Mouse (Mus musculus): ENCODE results near the gene Prss57. TPM values are rescaled to one million over a fixed set of nuclear protein-coding genes. Genes with fewer than 3 reads are reported as not detected.
A peak's percentile ranks its signal among the peaks of the same experiment; 100 is the strongest.

Prss57 gene
- polyA plus RNA-seq, 1 experiment from 2014 or later = 5.0 TPM

DNA sequence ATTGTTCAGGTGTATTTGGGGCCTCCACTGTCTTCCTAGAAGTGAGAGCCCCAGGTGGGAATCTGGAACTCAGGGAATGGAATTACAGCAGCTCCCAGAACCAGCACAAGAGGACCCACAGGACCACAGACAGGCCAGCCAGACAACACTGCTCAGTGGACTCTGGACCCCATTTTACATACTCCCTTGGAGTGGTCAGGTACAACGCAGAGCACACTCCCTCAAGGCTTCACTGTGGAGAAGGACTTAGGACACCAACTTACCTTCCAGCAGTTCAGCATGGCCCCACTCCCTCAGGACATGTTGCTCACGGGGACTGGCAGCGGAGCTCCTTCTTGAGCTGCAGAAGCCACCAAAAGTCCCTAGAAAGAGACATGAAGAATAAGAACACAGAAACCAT is 45.4 kb downstream of the Prss57 start:
- no peaks in the 10 kb centered on the region for H3K27me3 ChIP-seq (ENCODE audit: insufficient read depth, low read length)
- H3K4me3 ChIP-seq (ENCODE audit: low read depth, low read length) = peak overlapping the region; percentile 55; the same call in 1 of the 2 replicates
- 71% methylated on average over 3 of the region's 3 CpGs for WGBS (ENCODE audit: insufficient replicate concordance)
- no peak for ATAC-seq
- H3K4me1 ChIP-seq (ENCODE audit: insufficient read depth) = peaks cover 16% of the 10 kb centered on the region
- H3K9ac ChIP-seq (replicated peaks) = peak overlapping the region; percentile 54
- no peak for TF ChIP-seq EP300 (IDR thresholded peaks at IDR 0.05; ENCODE audit: low read depth)
- no peak for TF ChIP-seq CTCF (IDR thresholded peaks at IDR 0.05; ENCODE audit: low read depth)
- DNase-seq = no peak
- no peak overlapping the region for H3K27ac ChIP-seq (ENCODE audit: low read depth)
- no peaks in the 10 kb centered on the region for H3K9me3 ChIP-seq (ENCODE audit: low read length)
- peak overlapping the region; percentile 76 for H3K4me2 ChIP-seq (ENCODE audit: low read depth, low read length)
- H3K36me3 ChIP-seq (replicated peaks; ENCODE audit: insufficient read depth, low read length) = peaks cover 20% of the 10 kb centered on the region

DNA sequence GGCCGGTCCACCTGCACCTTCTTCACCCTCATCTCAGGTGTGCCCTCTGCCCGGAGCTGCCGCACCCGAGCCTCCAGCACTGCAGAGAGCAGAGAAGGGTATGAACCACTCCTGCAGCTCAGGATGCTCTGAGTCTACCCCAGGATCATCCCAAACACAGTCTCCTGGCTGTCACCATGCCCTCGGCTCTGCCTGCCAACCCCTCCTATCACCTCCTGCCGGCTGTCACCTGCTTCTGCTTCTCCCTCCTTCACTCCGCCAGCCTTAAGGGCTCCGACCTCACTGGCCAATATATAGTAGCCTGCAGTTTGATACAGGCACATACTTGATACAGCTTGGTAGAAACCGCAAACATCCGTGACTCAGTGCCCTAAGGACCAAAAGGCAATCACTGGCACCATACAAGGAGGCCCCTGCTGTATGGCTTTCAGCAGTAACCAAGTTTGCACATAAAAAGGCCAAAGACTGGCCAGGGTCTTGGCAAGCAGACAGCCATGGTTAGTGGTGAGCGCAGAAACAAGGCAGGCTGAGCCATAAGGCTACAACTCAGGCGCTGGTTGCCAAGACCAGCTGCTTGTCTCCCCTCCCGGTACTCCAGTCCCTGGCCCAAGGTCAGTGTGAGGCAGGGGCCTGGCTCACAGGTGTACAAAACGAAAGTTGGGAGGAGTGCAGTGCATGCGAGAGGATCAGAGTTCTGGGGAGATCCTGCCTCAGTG is 47.0 kb downstream of the Prss57 start:
- Histone ChIP-seq H3K4me1 (ENCODE audit: insufficient read depth) (peaks cover 16% of the 10 kb centered on the region), H3K36me3 (replicated peaks; ENCODE audit: insufficient read depth, low read length) (peaks cover 34% of the 10 kb centered on the region), H3K9ac (replicated peaks) (no peak overlapping the region), H3K27me3 (ENCODE audit: insufficient read depth, low read length) (no peaks in the 10 kb centered on the region), H3K4me3 (ENCODE audit: low read depth, low read length) (no peak overlapping the region), H3K27ac (ENCODE audit: low read depth) (no peak overlapping the region), H3K9me3 (ENCODE audit: low read length) (no peaks in the 10 kb centered on the region), H3K4me2 (ENCODE audit: low read depth, low read length) (no peak overlapping the region)
- DNase-seq = no peak
- ATAC-seq = no peak
- WGBS (ENCODE audit: insufficient replicate concordance) = 91% methylated on average over 15 of the region's 15 CpGs
- no peak for TF ChIP-seq EP300 (IDR thresholded peaks at IDR 0.05; ENCODE audit: low read depth)
- TF ChIP-seq CTCF (IDR thresholded peaks at IDR 0.05; ENCODE audit: low read depth) = no peak

DNA sequence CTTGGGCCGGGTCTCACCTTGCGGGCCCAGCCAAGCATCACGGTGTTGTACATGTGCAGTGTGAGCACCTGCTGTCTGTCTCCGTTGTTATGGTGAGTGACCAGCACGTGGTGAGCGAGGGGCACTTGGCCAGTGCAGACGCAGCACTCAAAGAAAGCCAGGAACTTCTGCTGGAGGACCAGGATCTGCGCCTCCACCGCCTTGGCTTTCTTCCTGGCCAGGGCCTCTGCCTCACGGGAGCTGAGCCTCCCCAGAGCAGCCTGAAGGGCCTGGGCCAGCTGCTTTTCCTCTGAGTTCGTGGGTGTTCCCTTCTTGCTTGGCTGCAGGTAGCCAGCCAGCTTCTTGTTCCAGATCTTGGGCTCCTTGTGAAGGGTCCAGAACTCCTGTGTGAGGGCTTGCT is 47.6 kb downstream of the Prss57 start:
- Histone ChIP-seq H3K4me2 (ENCODE audit: low read depth, low read length) (no peak overlapping the region), H3K9ac (replicated peaks) (no peak overlapping the region), H3K9me3 (ENCODE audit: low read length) (no peaks in the 10 kb centered on the region), H3K27me3 (ENCODE audit: insufficient read depth, low read length) (no peaks in the 10 kb centered on the region), H3K27ac (ENCODE audit: low read depth) (no peak overlapping the region), H3K4me1 (ENCODE audit: insufficient read depth) (peaks cover 16% of the 10 kb centered on the region), H3K36me3 (replicated peaks; ENCODE audit: insufficient read depth, low read length) (peaks cover 38% of the 10 kb centered on the region), H3K4me3 (ENCODE audit: low read depth, low read length) (no peak overlapping the region)
- no peak for TF ChIP-seq EP300 (IDR thresholded peaks at IDR 0.05; ENCODE audit: low read depth)
- TF ChIP-seq CTCF (IDR thresholded peaks at IDR 0.05; ENCODE audit: low read depth) = no peak
- ATAC-seq (no peak), DNase-seq (no peak)
- 86% methylated on average over 11 of the region's 11 CpGs for WGBS (ENCODE audit: insufficient replicate concordance)

DNA sequence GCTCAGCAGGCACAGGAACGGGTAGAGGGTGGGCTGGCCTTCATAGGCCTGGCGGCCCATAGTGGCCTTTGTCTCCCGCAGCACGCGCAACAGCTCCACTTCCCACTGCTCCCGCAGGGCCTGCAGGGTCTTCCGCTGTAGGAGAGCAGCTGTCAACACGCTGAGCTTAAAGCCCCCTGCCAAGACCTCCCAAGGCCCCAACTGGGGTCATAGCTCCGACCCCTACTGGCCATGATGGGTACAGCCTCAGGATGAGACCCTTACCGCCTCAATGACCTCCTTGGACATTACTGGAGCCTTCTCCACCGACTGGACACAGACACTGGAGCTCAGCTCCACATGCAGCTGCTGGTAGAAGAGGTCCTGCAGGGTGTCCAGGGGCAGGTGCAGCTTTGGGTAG is 49.9 kb downstream of the Prss57 start:
- Histone ChIP-seq H3K4me3 (ENCODE audit: low read depth, low read length) (no peak overlapping the region), H3K9me3 (ENCODE audit: low read length) (0 out of 2 replicates have a peak, but pooled peaks cover under 1% of the 10 kb centered on the region), H3K27ac (ENCODE audit: low read depth) (no peak overlapping the region), H3K27me3 (ENCODE audit: insufficient read depth, low read length) (no peaks in the 10 kb centered on the region), H3K36me3 (replicated peaks; ENCODE audit: insufficient read depth, low read length) (peaks cover 57% of the 10 kb centered on the region), H3K4me2 (ENCODE audit: low read depth, low read length) (no peak overlapping the region), H3K9ac (replicated peaks) (no peak overlapping the region), H3K4me1 (ENCODE audit: insufficient read depth) (peaks cover 8% of the 10 kb centered on the region)
- no peak for DNase-seq
- TF ChIP-seq EP300 (IDR thresholded peaks at IDR 0.05; ENCODE audit: low read depth) (no peak), CTCF (IDR thresholded peaks at IDR 0.05; ENCODE audit: low read depth) (peak; percentile 29)
- 81% methylated on average over 11 of the region's 11 CpGs for WGBS (ENCODE audit: insufficient replicate concordance)
- no peak for ATAC-seq

DNA sequence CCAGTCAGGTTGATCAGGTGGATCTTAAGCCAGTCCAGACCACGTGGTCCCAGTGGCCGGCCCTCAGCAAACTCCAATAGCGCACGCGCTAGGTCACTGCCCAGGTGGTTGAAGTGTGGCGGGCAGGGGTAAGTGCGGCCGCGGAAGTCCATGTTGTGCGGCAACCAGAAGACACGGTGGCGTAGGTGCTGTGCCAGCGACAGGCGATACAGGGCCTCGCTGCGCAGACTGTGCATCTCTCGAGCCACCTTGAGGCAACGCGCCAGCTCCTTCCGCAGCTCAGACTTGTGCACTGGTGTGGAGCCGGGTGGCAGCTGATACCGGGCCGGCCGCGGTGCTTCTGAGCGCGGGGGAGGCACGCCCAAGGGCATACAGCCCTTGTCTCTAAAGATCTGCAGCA is 51.5 kb downstream of the Prss57 start:
- H3K27ac ChIP-seq (ENCODE audit: low read depth) = no peak overlapping the region
- H3K4me3 ChIP-seq (ENCODE audit: low read depth, low read length) = no peak overlapping the region
- WGBS (ENCODE audit: insufficient replicate concordance) = 90% methylated on average over 28 of the region's 28 CpGs
- H3K27me3 ChIP-seq (ENCODE audit: insufficient read depth, low read length) = no peaks in the 10 kb centered on the region
- ATAC-seq (no peak), DNase-seq (no peak)
- H3K4me1 ChIP-seq (ENCODE audit: insufficient read depth) = no peaks in the 10 kb centered on the region
- H3K9ac ChIP-seq (replicated peaks) = no peak overlapping the region
- TF ChIP-seq CTCF (IDR thresholded peaks at IDR 0.05; ENCODE audit: low read depth) (no peak), EP300 (IDR thresholded peaks at IDR 0.05; ENCODE audit: low read depth) (no peak)
- H3K36me3 ChIP-seq (replicated peaks; ENCODE audit: insufficient read depth, low read length) = peaks cover 60% of the 10 kb centered on the region
- no peak overlapping the region for H3K4me2 ChIP-seq (ENCODE audit: low read depth, low read length)
- H3K9me3 ChIP-seq (ENCODE audit: low read length) = 0 out of 2 replicates have a peak, but pooled peaks cover 5% of the 10 kb centered on the region

DNA sequence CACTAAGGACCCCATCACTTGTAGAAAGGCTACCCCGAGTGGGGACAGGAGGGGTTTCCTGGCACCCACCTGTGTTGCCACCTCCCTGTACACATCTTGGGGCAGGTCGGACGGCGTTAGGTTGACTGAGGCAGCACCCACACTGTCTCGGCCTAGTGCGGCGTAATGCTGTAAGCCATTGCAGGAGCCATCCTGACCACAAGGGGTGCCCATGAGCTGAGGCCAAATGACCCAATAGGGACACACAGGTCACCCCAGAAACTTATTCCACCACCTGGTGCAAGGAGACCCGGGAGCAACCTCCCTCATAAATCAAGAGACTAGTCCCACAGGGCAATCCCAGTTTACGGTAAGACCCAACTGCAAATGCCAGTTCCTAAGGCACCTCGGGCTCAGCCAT is 52.5 kb downstream of the Prss57 start:
- H3K27ac ChIP-seq (ENCODE audit: low read depth) = no peak overlapping the region
- H3K9ac ChIP-seq (replicated peaks) = no peak overlapping the region
- no peak for TF ChIP-seq EP300 (IDR thresholded peaks at IDR 0.05; ENCODE audit: low read depth)
- TF ChIP-seq CTCF (IDR thresholded peaks at IDR 0.05; ENCODE audit: low read depth) = peak; percentile 77
- no peaks in the 10 kb centered on the region for H3K27me3 ChIP-seq (ENCODE audit: insufficient read depth, low read length)
- no peak overlapping the region for H3K4me2 ChIP-seq (ENCODE audit: low read depth, low read length)
- no peaks in the 10 kb centered on the region for H3K4me1 ChIP-seq (ENCODE audit: insufficient read depth)
- 0 out of 2 replicates have a peak, but pooled peaks cover 5% of the 10 kb centered on the region for H3K9me3 ChIP-seq (ENCODE audit: low read length)
- WGBS (ENCODE audit: insufficient replicate concordance) = 85% methylated on average over 10 of the region's 10 CpGs
- DNase-seq = peak; percentile 57
- no peak overlapping the region for H3K4me3 ChIP-seq (ENCODE audit: low read depth, low read length)
- ATAC-seq = no peak
- H3K36me3 ChIP-seq (replicated peaks; ENCODE audit: insufficient read depth, low read length) = peaks cover 56% of the 10 kb centered on the region

Data from liver, postnatal 0 days (tissue).